Mouse (Mus musculus) ZHBTc4 (cell line): ENCODE measurements at regions not wholly inside any gene's neighbourhood (a gene's known extent, or its start where the extent isn't known, plus 50 kb on each side); places are given as distances from the start of the nearest gene placed in this dataset.

Source experiments
- DNase-seq: peaks from one replicate; pipeline ENCODE4 v3.0.0-alpha.2; 2011; ENCODE audit warnings: low read depth, low spot score

DNA sequence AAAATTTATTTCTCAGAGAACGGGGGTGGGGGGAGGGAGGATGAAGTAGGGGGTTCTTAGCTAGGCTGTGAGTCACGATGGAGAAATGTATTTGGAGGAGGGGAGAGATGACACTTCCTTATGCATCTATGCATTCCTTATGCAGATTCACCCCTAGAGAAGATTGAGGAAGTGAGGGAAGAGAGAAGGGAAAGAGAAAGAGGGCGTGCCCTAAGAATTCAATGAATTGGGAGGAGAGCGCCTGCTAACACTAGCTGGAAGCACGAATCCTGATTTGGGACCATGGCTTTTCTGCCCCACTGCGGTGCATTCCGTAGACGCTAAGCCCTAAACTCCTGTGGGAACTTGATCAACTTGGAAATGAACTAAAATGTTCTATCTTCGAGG is 56.1 kb downstream of the Foxi3 start:
- DNase-seq, result no peak

GRCm38 (mm10) chr6:71012823-71013461 is 56.6 kb downstream of the Foxi3 start:
- DNase-seq, result peak; percentile 70

- DNase-seq, result peak; percentile 71
Measured at GRCm38 (mm10) chr6:71016388-71016787, 60.1 kb downstream of the Foxi3 start.

GRCm38 (mm10) chr6:71021353-71021752 is 65.0 kb downstream of the Foxi3 start:
- DNase-seq, result no peak

GRCm38 (mm10) chr6:71025472-71025871 is 69.1 kb downstream of the Foxi3 start:
- peak; percentile 53 for DNase-seq

DNA sequence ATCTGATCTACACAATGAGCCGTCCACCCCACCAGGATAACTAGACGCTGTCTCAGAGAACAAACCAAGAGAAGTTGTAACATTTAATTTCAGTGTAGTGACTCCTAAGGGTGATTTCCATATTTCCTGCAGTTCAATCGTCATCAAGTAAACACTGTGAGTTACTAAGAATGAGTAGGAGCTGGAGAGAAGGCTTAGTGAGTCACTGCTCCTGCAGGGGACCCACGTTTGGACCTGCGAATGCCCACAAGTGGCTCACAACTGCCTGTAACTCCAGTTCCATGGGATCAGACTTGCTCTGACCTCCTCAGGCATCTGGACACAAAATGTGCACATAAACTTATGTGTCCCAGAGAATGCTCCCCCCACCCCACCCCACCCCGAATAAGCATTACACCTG is 73.3 kb downstream of the Foxi3 start:
- DNase-seq, result no peak

DNA sequence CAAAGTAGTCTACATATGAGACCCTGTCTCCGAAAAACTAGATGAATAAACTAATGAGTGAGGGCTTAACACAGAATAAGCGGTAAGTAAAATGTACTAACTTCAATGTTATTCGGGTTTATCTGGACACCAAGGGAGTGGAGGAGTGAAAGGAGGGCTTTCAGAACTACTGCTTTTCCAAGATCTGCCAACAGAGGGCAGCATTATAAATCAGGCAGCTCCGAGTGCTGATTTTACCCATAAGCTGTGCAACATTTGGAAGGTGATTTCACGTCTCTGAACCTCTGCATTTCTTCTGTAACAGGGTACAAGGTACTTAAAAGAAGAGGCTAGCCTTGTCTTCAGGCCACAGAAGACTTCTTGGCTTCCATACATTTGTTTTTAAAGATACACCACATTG is 74.2 kb downstream of the Foxi3 start:
- DNase-seq, result peak; percentile 70

DNA sequence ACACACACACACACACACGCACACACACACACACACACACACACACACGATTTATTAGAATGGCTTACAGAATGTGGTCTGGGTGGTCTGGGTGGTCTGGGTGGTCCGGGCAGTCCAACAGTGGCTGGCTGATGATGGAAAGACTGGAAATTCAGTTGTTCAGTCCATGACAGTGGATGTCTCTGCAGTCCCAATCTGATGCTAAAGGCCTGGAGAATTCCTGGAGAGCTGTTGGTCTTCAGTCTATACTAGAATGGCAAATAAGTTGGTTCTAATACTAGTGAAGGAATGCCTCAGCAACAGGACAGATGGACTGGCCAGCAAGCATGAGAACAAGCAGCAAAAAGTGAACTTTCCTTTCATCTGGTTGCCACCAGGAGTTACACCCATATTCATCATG is 87.9 kb downstream of the Foxi3 start:
- DNase-seq, result no peak

DNA sequence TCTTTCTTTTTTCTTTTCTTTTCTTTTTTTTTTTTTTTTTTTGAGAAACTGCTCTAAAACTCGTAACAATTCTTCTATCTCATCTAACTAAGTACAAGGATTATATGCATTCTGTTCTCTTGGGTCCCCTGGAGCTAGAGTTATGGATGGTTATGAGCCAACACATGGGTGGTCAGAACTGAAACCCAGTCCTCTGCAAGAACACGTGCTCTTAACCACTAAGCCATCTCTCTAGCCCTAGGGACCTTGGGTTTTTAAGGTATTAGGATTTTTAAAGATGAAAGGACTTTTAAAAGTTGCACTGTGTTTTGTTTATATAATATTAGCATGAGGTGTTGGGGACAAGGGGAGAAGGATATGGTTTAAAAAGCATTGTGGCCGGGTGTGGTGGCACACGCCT is 88.9 kb downstream of the Foxi3 start:
- no peak for DNase-seq

DNA sequence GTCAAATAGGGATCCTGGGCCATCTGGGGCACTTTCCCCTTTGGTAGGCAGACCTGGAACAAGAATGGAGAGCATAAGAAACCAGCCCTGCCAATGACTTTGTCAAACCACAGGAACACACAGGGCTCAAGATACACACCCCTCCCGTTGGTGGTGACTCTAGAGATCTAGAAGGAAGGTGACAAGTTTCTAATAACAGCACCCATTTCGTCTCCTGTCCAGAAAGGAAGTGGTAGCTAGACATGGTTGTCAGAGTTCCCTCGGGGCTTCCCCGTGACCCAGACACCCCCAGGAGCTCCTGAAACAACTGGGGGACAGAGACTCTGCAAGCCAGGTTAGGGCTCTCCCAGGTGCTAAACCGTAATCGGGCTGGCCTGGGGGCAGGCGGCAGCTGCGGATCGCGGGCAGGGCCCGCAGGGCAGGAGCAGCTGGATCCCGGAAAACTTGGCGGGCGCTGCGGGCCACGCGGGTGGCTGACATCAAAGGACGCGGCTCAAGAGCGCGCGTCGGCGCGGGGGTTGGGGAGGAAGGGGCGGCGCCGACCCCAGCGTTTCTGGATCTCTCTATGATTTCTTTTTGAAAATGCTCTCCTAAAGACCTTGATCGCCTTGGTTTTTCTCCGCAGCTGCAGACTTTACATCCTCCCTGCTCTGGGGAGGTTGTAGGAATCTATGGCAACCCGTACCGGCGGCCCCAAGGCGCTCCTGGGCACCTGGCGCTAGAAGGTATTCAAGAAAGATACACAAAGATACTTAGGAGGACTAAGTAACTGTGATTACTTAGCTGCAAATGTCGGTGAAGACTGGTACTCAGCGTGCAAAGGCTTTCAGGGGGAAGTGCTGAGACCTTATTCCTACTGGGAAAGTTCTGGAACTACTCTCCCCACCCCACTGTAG is 92.1 kb downstream of the Foxi3 start:
- peak; percentile 62 for DNase-seq

DNA sequence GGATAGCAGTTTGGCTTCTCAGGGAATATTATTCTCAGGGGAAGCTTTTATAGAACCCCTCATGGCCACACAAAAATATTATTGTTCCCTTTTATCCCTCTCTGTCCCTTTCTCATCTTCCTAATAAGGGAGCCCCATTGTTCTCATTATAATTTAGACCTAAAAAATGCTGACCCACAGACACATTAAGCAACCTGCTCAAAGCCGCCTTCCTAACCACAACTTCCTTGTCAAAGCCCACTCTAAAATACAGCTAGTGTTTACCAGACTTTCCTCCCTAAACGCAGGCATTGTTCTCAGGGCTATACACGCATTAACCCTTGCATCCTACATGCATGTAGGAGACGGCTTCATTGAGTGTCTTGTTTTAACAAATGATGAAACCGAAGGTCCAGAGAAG is 93.9 kb downstream of the Foxi3 start:
- DNase-seq, result no peak

DNA sequence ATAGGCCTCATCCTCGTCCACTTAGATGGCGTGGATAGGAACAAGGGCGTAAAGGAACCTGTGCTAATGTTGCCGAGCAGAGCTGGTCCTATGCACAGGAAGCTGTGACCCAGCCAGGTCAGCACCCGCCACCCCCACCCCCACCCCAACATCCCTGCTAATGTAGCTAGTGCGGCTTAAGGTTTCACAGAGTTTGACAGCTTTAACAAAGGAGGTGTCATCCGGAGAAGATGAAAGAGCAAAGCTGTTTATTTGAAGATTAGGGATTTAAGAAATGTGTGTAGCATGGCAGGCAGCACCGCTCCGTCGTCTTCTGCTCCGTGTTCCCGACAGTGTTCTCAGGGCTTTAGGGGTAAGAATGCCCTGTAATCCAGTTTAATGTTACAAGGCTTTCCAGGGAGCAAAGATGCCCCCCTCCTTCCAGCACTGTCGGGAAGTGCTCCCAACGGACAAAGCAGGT is 93.5 kb downstream of the Thnsl2 start:
- no peak for DNase-seq

- no peak for DNase-seq
Measured at GRCm38 (mm10) chr6:71057209-71057858, 86.9 kb downstream of the Thnsl2 start.

DNA sequence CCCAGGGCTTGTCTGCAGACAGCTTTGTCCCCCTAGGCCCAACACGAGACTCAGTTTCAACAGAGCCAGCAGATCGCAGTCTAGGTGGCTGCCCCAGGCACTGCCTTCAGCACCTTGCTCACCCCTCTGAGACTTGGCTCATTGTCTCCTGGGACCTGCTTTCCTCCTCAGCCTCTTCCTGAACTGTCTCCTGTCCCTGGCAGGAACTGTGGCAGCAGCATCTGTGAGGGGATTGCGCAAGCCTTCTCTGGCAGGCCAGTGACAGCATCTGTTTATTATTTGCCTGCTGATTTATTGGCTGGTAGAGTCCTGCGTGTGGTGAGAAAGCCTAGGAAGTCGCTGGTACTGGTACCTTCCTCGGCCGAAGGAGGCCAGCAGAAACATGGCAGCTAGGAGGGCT is 84.1 kb downstream of the Thnsl2 start:
- DNase-seq, result no peak

DNA sequence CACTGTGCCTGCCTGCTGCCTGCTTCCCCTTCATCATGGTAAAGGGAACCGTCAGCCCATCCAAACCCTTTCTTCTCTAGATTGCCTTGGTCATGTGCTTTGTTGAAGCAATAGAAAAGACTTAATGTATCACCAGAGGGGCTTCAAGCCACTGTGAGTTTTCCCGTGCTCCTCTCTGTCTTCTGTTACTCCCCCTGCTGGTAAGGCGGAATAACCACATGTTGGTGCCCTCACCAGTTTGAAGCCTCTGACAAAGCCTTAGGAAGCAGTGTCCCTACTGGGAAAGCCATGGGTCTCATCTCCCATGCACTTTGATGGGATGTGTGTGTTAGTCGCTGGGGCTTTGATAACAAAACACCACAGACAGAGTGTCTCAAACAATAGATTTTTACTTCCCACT is 81.3 kb downstream of the Thnsl2 start:
- DNase-seq, result peak; percentile 65

- no peak for DNase-seq
Measured at GRCm38 (mm10) chr6:71065428-71065827, 78.8 kb downstream of the Thnsl2 start.

DNA sequence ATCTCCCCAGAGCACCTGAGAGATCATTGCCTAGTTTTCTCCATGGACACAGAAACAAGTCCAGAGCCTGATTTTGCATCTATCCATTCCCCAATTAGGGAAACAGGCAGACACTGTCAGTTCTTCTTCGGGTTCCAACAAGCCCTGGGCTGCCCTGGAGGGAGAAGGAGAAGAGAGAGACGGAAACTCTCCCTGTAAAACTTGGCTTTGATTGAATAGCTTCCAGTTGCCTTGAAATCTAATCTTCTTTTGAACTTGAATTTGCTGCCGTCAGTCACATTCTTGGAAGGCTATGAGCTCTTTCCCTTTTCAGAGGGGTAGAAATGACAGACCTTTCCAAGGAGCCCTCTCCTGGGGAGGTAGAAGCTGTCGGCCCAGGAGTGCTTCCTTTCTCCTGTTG is 75.0 kb downstream of the Thnsl2 start:
- no peak for DNase-seq

DNA sequence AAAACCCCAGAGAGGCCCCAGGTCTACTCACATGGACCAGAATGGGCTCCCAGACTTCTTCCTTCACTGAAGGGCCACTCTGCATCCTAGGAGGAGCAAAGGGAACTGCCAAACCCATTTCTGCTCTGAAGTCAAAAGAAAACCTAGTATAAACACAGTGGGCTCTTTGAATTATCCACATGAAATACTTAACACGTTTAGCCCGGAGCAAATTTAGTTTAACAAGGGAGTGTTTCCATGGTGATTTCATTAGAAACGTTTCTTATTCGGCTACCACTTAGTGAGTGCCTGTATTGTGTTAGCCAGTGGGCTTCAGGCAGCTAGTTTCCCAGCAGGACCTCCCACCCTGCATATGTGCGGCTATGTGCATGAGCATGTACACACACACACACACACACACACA is 69.4 kb downstream of the Thnsl2 start:
- DNase-seq, result no peak
